Mouse (Mus musculus): Measurements from ENCODE around the gene Sgcd. TPM values are rescaled to one million over a fixed set of nuclear protein-coding genes. Genes with fewer than 3 reads are reported as not detected.

Sgcd gene
- polyA plus RNA-seq, 1 experiment from 2014 or later: 1.5 TPM

DNA sequence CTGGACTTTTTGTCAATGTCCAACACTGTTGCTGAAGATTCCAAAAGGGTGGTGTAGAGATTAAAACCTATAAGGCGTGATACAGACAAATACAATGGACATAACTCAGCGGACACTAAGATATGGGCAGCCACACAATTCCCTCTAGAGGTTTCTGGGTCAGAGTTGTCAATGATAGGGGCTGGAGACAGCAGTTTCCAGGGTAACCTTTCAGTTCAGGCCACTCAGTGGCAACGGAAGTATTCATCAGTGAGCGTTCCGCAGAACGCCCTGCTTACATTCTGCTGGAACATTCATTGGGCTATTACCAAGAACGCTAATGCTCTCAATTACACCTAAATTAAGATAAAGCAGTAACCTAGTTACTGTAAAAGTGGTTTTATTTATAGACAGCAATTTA, 738.5 kb downstream of the Sgcd start:
- Histone ChIP-seq H3K27me3 (replicated peaks; ENCODE audit: control insufficient read depth, insufficient read depth, low read length) (no peaks in the 10 kb centered on the region), H3K9me3 (ENCODE audit: control insufficient read depth, low read length) (no peaks in the 10 kb centered on the region), H3K9ac (ENCODE audit: low read depth, low read length) (no peak overlapping the region), H3K4me1 (replicated peaks; ENCODE audit: control insufficient read depth, insufficient read depth, low read length) (no peaks in the 10 kb centered on the region), H3K4me2 (no peak overlapping the region), H3K4me3 (ENCODE audit: low read depth, low read length) (no peak overlapping the region), H3K27ac (ENCODE audit: low read depth, low read length) (no peak overlapping the region), H3K36me3 (ENCODE audit: control insufficient read depth, insufficient read depth, low read length) (no peaks in the 10 kb centered on the region)
- DNase-seq (ENCODE audit: low spot score) (no peak), ATAC-seq (replicated peaks; ENCODE audit: low FRiP score) (no peak)
- 80% methylated on average over 7 of the region's 7 CpGs for WGBS

DNA sequence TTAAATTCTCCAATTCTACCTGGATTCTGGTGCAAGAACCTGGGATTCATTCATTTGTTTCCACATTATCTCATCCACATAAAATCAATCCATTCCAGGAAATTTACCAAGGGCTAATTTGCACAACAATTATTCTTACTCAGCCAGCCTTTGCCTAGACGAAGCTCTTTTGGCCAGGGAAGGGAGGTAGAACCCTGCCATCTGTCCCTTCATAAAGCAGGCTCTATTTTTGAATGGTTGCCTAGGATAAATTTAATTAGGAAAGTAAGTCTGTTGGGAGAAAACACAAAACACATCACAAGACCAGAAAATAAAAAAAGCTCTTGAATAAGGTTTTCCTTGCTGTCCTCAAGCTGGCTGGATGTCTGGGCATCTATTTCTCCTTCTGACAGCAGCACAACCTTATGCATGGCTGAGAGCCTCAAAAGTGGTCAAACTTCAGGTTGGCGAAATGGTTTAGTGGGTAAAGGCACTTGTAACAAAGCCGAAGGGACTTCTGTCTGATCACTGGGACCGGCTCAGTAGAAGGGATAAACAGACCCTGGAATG, 740.4 kb downstream of the Sgcd start:
- 86% methylated on average over 4 of the region's 4 CpGs for WGBS
- DNase-seq (ENCODE audit: low spot score): no peak
- no peak overlapping the region for H3K4me2 ChIP-seq
- H3K27ac ChIP-seq (ENCODE audit: low read depth, low read length): no peak overlapping the region
- no peaks in the 10 kb centered on the region for H3K9me3 ChIP-seq (ENCODE audit: control insufficient read depth, low read length)
- H3K4me1 ChIP-seq (replicated peaks; ENCODE audit: control insufficient read depth, insufficient read depth, low read length): no peaks in the 10 kb centered on the region
- no peak for ATAC-seq (replicated peaks; ENCODE audit: low FRiP score)
- H3K9ac ChIP-seq (ENCODE audit: low read depth, low read length): no peak overlapping the region
- H3K4me3 ChIP-seq (ENCODE audit: low read depth, low read length): no peak overlapping the region
- no peaks in the 10 kb centered on the region for H3K27me3 ChIP-seq (replicated peaks; ENCODE audit: control insufficient read depth, insufficient read depth, low read length)
- no peaks in the 10 kb centered on the region for H3K36me3 ChIP-seq (ENCODE audit: control insufficient read depth, insufficient read depth, low read length)

DNA sequence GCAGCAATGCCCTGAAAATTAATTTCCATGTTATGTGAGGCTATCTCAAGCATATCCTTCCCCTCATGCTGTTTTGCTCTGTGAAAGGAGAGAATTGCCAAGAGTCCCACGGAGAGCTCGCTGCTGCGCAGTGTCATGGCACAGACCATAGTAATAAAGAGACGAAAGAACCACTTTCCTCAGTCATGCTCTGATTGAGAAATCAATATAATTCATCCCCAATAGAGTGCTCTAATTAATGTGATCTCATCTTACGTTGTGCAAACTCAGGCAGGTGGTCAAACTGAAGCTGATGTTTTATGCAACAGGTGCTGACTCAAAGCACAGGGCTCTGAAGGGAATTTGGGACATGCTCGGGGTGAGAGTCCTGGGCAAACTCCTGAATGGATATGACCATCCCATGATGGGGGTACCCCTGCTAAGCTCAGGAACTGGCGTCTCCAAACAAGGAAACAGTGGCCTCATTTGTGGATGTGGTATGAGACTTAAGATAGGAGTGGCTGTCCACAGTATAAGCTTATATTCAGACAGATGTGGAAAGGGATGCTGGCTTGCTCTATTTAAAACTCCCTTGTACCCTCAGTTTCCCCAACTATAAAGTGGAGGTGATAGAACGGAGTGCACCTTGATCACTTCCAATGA, 740.9 kb downstream of the Sgcd start:
- H3K4me2 ChIP-seq: no peak overlapping the region
- no peak overlapping the region for H3K27ac ChIP-seq (ENCODE audit: low read depth, low read length)
- H3K27me3 ChIP-seq (replicated peaks; ENCODE audit: control insufficient read depth, insufficient read depth, low read length): no peaks in the 10 kb centered on the region
- no peak overlapping the region for H3K9ac ChIP-seq (ENCODE audit: low read depth, low read length)
- H3K4me1 ChIP-seq (replicated peaks; ENCODE audit: control insufficient read depth, insufficient read depth, low read length): no peaks in the 10 kb centered on the region
- WGBS: 83% methylated on average over 8 of the region's 8 CpGs
- ATAC-seq (replicated peaks; ENCODE audit: low FRiP score) (no peak), DNase-seq (ENCODE audit: low spot score) (no peak)
- H3K9me3 ChIP-seq (ENCODE audit: control insufficient read depth, low read length): no peaks in the 10 kb centered on the region
- H3K36me3 ChIP-seq (ENCODE audit: control insufficient read depth, insufficient read depth, low read length): no peaks in the 10 kb centered on the region
- H3K4me3 ChIP-seq (ENCODE audit: low read depth, low read length): no peak overlapping the region

DNA sequence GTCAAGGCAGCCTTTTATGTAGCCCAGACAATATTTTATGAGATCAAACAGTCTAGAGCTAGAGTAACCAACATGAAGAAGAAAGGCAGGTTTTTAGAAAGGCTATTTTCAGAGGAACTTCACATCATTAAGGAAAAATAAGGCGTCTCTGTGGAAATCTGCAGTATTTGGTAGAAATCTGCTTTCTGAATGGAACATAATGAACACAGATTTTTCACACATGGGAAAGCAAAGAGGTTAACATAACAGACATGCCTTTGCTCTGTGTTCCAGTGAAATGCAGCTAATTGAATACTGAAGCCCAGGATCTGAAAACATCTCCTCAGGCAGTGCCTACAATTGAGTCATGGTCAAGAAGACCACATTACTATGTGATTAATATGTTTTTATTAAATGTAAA, 746.4 kb downstream of the Sgcd start:
- Histone ChIP-seq H3K9ac (ENCODE audit: low read depth, low read length) (no peak overlapping the region), H3K4me1 (replicated peaks; ENCODE audit: control insufficient read depth, insufficient read depth, low read length) (no peaks in the 10 kb centered on the region), H3K27ac (ENCODE audit: low read depth, low read length) (no peak overlapping the region), H3K27me3 (replicated peaks; ENCODE audit: control insufficient read depth, insufficient read depth, low read length) (no peaks in the 10 kb centered on the region), H3K4me2 (no peak overlapping the region), H3K9me3 (ENCODE audit: control insufficient read depth, low read length) (no peaks in the 10 kb centered on the region), H3K4me3 (ENCODE audit: low read depth, low read length) (no peak overlapping the region), H3K36me3 (ENCODE audit: control insufficient read depth, insufficient read depth, low read length) (no peaks in the 10 kb centered on the region)
- no peak for DNase-seq (ENCODE audit: low spot score)
- 88% methylated on average over 1 of the region's 1 CpGs for WGBS
- no peak for ATAC-seq (replicated peaks; ENCODE audit: low FRiP score)

DNA sequence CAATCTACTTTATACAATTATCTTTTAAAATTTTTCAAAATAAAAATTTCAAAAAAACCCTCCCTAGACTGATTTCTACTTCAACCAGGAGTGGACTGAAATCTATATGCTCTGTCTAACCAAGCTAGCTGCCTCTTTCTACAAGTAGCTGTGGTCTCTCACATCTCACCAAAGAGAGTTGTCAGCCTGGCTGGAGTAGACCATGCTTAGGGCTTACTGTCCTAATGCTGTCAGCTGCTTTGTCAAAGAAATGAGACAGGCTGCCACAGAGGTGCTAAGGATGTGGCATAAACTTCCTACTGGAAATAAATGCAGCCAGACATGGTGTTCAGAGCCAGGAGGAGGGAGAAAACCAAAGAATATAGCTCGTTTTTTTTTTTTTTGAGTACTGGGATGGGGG, 760.5 kb downstream of the Sgcd start:
- no peaks in the 10 kb centered on the region for H3K9me3 ChIP-seq (ENCODE audit: control insufficient read depth, low read length)
- no peak overlapping the region for H3K27ac ChIP-seq (ENCODE audit: low read depth, low read length)
- H3K36me3 ChIP-seq (ENCODE audit: control insufficient read depth, insufficient read depth, low read length): no peaks in the 10 kb centered on the region
- no peaks in the 10 kb centered on the region for H3K27me3 ChIP-seq (replicated peaks; ENCODE audit: control insufficient read depth, insufficient read depth, low read length)
- DNase-seq (ENCODE audit: low spot score) (no peak), ATAC-seq (replicated peaks; ENCODE audit: low FRiP score) (no peak)
- H3K4me1 ChIP-seq (replicated peaks; ENCODE audit: control insufficient read depth, insufficient read depth, low read length): no peaks in the 10 kb centered on the region
- H3K4me2 ChIP-seq: no peak overlapping the region
- WGBS: 27% methylated on average over 1 of the region's 1 CpGs
- no peak overlapping the region for H3K9ac ChIP-seq (ENCODE audit: low read depth, low read length)
- no peak overlapping the region for H3K4me3 ChIP-seq (ENCODE audit: low read depth, low read length)

DNA sequence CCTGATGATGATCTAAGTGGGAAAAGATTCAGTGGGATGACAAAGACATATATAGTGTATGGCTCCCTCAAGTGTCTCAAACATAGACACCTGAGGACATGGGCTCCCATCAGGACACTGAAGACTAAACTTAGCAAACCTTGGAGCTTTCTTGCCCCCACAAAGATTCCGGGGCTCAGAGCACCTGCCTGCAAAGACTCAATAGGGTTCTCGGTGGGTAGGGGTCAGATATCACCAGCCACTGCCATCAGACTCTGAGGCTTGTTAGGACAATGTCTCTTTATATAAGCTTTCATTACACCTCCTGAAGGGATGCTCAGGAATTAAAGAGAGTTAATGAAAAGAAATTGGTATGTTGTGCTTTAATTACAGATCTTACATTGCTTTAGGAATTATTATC, 764.6 kb downstream of the Sgcd start:
- 86% methylated on average over 2 of the region's 2 CpGs for WGBS
- ATAC-seq (replicated peaks; ENCODE audit: low FRiP score) (no peak), DNase-seq (ENCODE audit: low spot score) (no peak)
- H3K4me1 ChIP-seq (replicated peaks; ENCODE audit: control insufficient read depth, insufficient read depth, low read length): no peaks in the 10 kb centered on the region
- no peak overlapping the region for H3K9ac ChIP-seq (ENCODE audit: low read depth, low read length)
- H3K27me3 ChIP-seq (replicated peaks; ENCODE audit: control insufficient read depth, insufficient read depth, low read length): no peaks in the 10 kb centered on the region
- H3K4me3 ChIP-seq (ENCODE audit: low read depth, low read length): no peak overlapping the region
- H3K27ac ChIP-seq (ENCODE audit: low read depth, low read length): no peak overlapping the region
- H3K9me3 ChIP-seq (ENCODE audit: control insufficient read depth, low read length): no peaks in the 10 kb centered on the region
- no peaks in the 10 kb centered on the region for H3K36me3 ChIP-seq (ENCODE audit: control insufficient read depth, insufficient read depth, low read length)
- no peak overlapping the region for H3K4me2 ChIP-seq

DNA sequence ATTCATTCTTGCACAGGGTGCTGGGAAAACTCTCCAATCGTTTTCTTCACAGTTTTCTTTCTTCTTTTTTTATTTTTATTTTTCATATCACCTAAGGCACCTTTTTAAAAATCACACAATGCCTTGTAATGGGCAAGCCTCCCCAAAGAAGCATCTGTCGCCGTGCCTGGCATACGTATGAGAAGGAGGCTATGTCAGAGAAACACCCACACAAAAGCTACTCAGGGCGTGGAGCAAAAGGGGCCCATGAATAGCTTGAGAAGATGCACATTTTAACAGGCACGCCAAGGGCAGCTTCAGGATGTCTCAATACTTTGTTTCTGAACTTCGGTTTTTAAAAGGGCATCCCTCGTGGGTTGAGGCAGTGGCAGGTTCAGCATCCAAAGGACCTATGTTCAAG, 777.2 kb downstream of the Sgcd start:
- no peak overlapping the region for H3K27ac ChIP-seq (ENCODE audit: low read depth, low read length)
- no peaks in the 10 kb centered on the region for H3K36me3 ChIP-seq (ENCODE audit: control insufficient read depth, insufficient read depth, low read length)
- no peak overlapping the region for H3K4me2 ChIP-seq
- H3K4me3 ChIP-seq (ENCODE audit: low read depth, low read length): no peak overlapping the region
- DNase-seq (ENCODE audit: low spot score) (no peak), ATAC-seq (replicated peaks; ENCODE audit: low FRiP score) (no peak)
- no peaks in the 10 kb centered on the region for H3K9me3 ChIP-seq (ENCODE audit: control insufficient read depth, low read length)
- no peaks in the 10 kb centered on the region for H3K4me1 ChIP-seq (replicated peaks; ENCODE audit: control insufficient read depth, insufficient read depth, low read length)
- H3K27me3 ChIP-seq (replicated peaks; ENCODE audit: control insufficient read depth, insufficient read depth, low read length): no peaks in the 10 kb centered on the region
- WGBS: 82% methylated on average over 8 of the region's 8 CpGs
- H3K9ac ChIP-seq (ENCODE audit: low read depth, low read length): no peak overlapping the region

DNA sequence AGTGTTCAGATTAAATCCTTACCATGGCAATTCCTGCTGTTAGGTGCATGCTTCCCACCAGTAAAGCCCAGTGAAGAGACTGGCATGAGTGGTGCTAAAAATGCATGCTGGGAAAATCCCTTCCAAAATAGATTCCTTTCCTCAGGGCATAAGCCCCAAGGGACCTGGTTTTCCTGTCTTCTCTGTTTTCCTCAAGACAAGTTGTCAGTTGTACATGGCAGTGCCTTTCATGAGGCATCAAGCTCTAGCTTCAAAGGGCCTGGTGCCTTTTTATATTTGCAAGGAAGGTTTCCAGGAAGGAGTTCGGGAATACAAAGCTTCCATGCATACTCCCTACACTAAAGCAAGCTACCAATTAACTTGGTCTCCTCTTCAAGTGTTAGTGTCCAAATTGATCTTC, 782.3 kb downstream of the Sgcd start:
- no peaks in the 10 kb centered on the region for H3K27me3 ChIP-seq (replicated peaks; ENCODE audit: control insufficient read depth, insufficient read depth, low read length)
- WGBS: 61% methylated on average over 1 of the region's 1 CpGs

DNA sequence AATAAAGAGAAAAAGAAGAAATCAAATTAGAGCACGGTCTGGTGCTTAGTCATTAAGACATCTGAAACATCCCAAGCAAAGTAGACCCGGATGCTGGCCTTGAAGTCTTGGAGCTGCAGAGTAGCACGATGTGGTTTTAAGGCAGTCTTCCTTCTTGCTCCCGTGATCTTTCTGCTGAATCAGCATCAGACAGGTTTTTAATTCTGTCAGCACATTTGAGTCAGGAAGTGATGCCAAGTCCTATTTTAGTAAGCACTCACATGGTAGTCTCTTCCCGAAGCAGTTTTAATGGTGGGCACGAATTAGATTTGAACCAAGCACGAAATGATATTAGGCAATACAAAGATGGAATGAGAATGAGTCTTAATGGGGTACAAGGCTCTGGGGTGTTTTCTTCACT, 789.7 kb downstream of the Sgcd start:
- H3K9me3 ChIP-seq (ENCODE audit: control insufficient read depth, low read length): no peaks in the 10 kb centered on the region
- WGBS: 81% methylated on average over 7 of the region's 7 CpGs
- no peak overlapping the region for H3K4me3 ChIP-seq (ENCODE audit: low read depth, low read length)
- no peaks in the 10 kb centered on the region for H3K4me1 ChIP-seq (replicated peaks; ENCODE audit: control insufficient read depth, insufficient read depth, low read length)
- H3K9ac ChIP-seq (ENCODE audit: low read depth, low read length): no peak overlapping the region
- ATAC-seq (replicated peaks; ENCODE audit: low FRiP score) (no peak), DNase-seq (ENCODE audit: low spot score) (no peak)
- H3K27me3 ChIP-seq (replicated peaks; ENCODE audit: control insufficient read depth, insufficient read depth, low read length): no peaks in the 10 kb centered on the region
- H3K4me2 ChIP-seq: no peak overlapping the region
- H3K27ac ChIP-seq (ENCODE audit: low read depth, low read length): no peak overlapping the region
- no peaks in the 10 kb centered on the region for H3K36me3 ChIP-seq (ENCODE audit: control insufficient read depth, insufficient read depth, low read length)

More for the DNA sequence above, 782.3 kb downstream of the Sgcd start:
- Histone ChIP-seq H3K9ac (ENCODE audit: low read depth, low read length) (no peak overlapping the region), H3K4me3 (ENCODE audit: low read depth, low read length) (no peak overlapping the region), H3K36me3 (ENCODE audit: control insufficient read depth, insufficient read depth, low read length) (no peaks in the 10 kb centered on the region), H3K4me2 (no peak overlapping the region), H3K4me1 (replicated peaks; ENCODE audit: control insufficient read depth, insufficient read depth, low read length) (no peaks in the 10 kb centered on the region), H3K27ac (ENCODE audit: low read depth, low read length) (no peak overlapping the region), H3K9me3 (ENCODE audit: control insufficient read depth, low read length) (no peaks in the 10 kb centered on the region)
- ATAC-seq (replicated peaks; ENCODE audit: low FRiP score) (no peak), DNase-seq (ENCODE audit: low spot score) (no peak)

Data from liver, embryonic 11.5 days (tissue).